Mouse (Mus musculus): ENCODE measurements at regions not wholly inside any gene's neighbourhood (a gene's known extent, or its start where the extent isn't known, plus 50 kb on each side); places are given as distances from the start of the nearest gene placed in this dataset.

DNA sequence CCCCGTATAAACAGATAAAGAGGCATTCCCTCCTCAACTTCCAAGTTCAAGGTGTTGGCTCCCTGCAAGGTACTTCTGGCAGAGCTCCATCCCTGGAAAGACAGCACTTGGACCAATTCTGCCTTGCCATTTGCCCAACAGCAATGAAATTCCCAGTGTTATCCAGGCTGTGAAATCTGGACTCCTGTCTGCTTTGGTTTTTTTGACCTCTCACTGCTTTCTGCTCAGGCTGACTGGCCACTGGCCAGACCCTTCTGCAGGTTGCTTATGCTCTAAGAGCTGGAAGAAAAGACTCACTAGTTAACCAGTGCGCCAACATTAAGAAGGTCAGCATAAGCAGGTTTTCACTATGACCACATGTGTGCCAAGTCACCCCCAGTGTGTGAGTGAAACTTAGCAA is 448.4 kb downstream of the Sorl1 start:
- DNase-seq (ENCODE audit: low read depth): no peak

DNA sequence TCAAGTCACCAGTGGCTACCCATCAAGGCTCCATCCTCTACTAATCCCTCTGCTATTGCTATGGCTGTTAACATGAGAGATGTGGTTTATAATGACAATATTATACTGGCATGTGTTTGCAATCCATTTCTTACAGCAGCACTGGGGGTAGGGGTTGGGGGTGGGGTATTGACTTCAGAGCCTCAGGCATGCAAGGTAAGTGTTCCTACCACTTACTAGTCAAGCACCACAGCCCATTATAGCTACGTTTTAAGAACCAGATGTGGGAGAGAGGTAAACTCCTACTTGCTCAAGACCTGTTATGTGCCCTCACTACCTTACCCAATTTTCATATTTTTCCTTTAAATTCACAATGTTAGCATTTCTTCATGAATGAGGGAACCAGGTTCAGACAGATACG is 451.1 kb downstream of the Sorl1 start:
- no peak for DNase-seq (ENCODE audit: low read depth)

DNA sequence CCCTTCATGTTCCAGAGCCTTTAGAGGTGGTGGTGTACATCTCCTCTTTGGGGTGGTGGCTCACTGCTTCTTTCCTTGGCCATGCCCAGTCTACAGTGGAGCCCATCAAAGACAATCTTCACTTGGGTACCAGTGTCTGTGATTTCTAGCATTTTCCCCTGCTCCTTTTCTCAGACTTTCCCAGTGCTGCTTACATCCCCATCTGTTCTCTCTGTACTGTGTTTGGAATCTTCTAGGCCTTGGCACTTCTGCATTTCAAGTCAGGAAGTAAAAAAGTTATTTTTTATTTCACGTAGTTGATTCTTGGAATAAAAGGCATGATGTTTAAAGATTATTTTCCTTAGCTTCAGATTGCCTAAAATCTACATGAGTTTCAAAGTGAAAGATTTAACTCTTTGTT is 455.4 kb downstream of the Sorl1 start:
- no peak for DNase-seq (ENCODE audit: low read depth)

DNA sequence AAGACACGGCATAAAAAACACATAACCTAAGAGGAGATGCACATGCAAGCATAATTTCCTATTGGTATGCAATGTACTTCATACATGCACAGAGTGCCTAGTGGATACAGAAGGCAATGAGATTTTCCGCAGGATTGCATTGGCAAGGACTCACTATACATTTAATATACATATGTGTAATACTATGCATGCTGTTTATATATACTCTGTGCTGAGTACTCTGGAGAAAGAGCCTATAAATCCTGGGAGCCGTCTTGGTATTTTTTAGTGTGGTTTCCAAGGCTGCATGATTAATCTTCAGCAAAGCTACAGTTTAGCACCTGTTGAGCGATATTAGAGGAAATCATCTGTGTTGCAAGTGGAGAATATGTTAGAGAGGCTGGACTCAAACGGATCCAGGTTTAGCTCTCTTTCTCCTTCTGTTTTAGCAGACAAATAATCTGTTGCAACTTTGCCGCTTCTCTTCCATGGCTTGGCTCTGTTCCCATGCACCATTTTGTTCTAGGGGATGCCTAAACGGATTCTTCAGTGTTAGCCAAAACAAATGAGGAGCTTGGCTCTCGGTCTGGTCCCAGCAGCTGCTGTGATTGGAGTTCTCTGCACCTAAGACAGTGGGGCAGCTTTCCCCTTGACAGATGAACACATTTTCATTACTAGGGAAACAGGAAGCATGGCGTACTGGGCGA is 459.0 kb downstream of the Sorl1 start:
- DNase-seq (ENCODE audit: low read depth): no peak

DNA sequence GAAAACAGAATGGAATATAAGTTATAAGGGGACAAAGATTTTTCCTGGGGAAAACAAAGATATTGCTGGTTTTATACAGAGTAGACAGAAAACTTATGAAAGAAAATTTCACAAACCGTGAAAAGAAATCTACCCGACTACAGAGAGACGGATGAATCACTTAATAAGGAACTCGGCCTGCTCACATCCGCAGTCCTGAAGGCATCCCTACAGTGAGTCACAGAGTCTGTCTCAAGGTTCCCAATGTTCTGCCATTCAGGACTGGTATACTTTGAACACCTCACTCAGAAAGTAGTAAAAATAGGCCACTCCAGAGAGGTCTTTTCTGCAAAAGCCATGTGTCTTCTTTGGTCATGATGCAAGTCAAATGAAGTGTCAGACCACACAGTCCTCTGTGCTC is 463.5 kb downstream of the Sorl1 start:
- DNase-seq (ENCODE audit: low read depth): no peak

DNA sequence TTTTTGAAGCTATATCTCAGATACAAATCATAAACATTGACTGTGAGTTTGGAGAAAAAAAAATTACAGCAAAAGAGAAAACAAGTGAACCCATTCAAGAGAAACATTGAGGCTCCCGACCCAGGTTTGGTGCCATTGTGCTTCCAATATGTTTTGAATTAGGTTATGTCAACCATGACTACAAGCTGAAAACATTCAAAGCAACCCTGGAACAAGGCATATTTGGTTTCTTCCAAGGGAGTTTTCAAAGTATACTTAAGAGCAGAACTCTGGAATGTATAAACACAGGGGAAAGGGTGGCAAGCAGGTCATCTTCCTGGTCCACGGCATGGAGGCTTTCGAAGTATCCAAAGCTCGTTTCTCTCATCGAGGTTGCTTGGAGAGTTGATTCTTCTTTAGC is 464.1 kb downstream of the Sorl1 start:
- no peak for DNase-seq (ENCODE audit: low read depth)

DNA sequence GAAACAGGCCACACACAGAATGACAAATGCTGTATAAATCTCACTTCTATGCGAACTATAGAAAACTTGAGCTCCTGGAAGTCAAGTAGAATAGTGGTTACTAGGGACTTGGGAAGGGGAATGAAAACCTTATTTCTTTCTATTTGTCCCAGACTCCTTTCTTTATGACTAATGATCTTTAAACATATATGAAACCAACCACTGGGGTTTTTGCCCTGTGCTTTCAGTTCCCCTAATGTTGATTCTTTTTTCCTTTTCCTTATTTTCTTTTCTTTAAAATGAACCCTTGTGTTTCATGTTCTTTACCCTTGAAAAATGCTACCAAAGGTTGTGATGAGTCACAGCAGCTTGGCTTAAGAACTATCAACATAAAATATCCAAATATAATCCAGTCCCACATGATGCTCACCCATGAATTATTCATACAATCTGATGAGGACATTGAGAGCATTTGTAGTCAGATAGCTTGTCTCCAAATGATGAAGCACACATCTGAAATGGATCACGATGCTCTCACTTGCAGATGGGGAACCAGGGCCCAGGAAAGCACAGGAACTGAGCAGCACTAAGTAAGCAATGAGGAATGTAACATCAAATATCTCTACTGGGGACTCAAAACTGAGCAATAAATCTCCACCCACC is 470.2 kb upstream of the Ubash3b start:
- no peak for DNase-seq (ENCODE audit: low read depth)

DNA sequence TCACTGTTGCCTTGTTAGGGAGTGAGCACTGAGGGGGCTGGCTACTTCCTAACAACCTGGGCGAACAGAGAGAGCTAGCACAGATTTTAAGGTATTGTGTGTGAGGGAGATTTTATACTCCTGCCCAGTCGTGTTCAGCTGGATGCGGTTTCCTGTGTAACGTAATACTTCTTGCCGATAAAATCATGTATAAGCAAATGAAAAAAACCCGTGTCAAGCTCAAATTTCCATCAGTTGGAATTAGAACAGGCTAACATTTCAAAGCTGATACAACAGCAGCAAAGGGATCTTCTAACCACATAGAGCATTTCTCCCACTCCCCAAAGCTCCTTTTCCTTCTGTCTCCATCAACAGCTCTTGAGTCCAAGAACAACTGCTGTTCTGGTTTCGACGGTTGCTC is 459.8 kb upstream of the Ubash3b start:
- no peak for DNase-seq (ENCODE audit: low read depth)

DNA sequence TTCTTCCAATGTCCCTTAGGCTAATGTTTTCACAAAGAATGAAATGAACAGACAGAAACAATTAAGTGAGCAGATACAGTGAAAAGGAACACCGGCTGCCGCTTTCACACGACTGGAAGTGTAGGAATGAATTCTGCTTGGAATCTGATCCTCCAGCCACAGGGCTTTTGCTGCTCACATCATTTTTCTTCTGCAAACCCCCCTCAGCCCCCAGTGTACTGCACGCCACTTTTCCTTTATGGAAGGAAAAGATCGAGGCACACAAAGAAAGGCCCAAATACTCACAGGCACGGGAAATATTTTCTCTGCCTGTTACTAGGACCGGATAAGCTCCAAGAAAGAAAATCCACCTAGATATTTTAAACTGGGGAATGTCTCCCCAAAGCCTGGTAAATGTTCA is 452.5 kb upstream of the Ubash3b start:
- no peak for DNase-seq (ENCODE audit: low read depth)

DNA sequence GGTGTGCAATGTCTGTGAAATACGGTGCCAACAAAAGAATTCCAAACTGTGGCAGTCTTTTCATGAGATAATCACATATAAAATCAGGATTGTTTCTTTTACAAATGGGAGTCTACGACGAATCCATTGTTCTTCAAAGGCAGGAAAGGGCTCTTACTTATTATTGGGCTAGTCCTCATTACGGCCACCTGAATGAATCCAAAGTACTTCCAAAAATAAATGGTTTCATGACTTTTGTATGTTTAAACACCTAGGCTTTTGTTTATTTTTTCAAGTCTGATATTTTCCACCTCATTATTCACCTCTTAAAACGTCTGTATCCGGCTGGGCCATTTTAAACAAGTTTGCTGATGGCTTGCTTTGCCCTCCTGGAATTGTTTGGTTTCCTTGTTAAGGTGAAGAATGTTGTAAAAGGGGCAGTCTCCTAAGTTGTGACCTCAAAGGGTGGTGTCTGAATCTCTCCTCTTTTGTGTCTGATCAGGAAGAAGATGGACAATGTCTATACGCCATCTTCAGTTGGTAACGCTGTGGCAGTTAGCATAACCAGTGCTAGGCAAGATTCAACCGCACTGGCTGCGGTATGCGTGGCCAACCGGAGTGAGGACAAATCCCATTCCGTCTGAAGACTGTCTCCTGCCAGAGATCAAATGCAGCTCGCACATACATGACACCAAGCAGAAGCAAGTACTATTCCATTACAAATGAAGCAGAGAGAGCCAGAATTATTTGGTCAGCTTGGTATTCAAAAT is 451.5 kb upstream of the Ubash3b start:
- DNase-seq (ENCODE audit: low read depth): no peak

DNA sequence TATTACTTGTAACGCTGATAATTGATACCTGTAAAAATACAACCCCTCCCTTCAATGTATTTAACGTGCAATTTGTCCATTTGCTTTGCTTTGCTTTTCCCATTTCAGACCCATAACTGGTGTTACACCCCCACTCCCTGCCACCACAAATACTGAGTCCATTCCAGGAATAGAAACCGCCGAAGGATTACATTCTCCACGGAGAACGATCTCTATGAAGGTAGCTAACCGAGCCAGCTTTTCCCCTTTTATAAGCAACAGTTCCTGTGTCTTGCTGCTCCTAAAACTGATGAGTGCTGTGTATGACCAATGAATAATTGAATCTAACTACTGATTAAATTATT is 450.9 kb upstream of the Ubash3b start:
- no peak for DNase-seq (ENCODE audit: low read depth)

DNA sequence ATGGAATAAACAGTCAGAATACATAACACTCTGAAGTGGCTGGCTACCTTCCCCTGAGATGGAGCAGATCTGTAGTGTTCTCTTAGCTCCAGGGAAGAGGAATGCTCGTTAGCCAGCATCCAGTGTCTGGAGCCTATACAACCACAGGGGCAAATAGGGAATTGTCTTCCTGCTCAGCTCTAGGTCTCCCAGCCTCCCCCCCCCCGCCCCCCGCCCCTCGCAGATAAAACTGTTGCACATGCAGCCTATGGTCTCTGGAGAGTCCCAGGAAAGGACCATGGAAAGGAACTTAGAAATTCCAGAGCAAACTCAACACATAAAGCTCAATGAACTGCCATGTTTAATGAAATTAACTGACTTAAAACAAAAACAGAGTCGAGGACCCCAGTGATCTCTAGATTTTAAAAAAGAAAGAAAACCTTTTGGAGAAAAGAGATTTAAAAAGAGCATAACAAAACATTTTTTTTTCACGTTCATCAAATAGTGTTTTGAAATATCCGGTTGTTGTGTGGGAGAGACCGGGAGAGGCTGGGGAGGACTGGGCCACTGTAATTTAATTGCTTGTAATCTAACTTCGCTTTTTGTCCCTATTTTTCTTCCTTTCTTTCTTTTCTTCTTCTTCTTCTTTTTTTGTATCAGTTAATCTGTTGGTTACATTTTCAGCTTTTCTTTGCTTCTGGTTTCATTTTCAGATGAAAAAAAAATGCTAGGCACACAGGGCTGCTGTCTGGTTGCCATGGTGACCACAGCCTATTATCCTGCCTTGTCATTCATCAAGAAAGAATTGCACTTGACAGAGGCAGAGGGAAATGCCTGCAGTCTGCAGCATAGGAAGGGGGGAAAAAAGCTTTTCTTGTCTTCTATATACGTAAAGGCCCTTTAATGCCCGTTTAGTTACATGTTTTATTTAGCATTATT is 450.3 kb upstream of the Ubash3b start:
- DNase-seq (ENCODE audit: low read depth): no peak

DNA sequence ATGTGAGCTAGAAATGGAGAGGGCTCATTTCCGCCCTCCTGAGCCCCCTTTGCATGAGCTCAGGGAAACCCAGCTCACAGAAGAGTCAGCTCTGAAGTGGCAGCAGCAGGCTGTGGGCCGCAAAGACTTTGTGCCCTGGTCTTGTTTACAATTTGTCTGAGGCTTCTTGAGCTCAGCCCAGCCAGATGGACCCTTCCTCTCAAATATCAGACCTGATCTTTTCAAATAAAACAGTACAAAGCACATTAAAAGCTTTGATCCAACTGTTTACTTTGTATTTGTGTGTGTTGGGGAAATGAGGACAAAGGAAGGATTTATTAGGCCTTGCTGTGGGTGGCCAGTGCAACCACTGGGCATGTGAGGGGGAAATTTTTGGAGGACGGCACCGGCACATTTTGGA is 448.9 kb upstream of the Ubash3b start:
- DNase-seq (ENCODE audit: low read depth): no peak

DNA sequence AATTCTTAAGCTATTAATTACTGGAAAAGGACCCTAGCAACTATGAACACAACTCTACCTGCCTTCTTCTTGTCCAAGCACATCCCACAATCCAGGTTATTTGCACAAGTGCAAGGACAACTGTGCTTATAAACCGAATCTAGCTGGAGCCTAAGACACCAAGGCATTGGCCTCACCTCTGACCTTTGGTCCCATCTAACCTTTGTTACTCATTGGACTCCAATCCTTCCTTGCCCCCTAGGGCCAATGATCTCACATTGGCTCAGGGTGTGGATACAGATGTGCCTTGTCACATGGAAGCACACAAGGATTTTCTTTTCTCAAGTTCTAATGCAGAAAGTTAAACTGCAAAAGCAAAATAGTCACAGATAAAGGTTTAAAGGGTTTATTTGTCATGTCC is 444.6 kb upstream of the Ubash3b start:
- DNase-seq (ENCODE audit: low read depth): no peak

DNA sequence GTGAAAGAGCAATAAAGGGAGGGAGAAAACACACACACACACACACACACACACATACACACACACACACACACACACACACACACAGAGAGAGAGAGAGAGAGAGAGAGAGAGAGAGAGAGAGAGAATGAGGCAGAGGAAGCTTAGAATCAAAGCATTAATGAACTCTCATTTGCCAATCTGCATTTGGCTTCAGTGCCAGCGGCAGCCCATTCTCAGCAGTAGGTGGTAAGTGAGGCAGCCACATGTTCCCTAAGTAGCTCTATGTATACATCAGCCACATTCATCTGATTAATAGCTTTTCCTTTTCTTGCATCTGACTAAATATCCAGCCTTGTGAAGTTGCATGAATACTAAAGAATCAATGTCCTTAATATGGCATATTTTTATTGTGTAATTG is 443.4 kb upstream of the Ubash3b start:
- no peak for DNase-seq (ENCODE audit: low read depth)

DNA sequence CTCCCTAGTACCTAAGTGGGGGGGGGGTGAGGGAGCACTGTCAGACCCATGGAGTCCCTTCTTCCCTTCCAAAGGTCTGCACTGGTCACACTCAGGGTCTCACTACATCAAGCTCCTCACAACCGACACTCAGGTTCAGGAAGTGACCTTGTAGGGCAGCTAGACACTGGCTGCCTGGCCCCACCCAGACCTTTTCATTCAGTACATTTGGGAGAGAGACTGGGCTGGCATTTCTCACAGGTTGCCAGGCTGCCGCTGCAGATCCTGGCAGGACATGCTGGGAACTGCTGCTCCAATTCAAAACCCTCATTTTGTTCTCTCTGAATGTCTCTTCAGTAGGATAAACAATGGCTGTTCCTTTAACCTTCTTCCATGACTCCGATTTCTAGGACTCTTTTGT is 439.3 kb upstream of the Ubash3b start:
- no peak for DNase-seq (ENCODE audit: low read depth)

DNA sequence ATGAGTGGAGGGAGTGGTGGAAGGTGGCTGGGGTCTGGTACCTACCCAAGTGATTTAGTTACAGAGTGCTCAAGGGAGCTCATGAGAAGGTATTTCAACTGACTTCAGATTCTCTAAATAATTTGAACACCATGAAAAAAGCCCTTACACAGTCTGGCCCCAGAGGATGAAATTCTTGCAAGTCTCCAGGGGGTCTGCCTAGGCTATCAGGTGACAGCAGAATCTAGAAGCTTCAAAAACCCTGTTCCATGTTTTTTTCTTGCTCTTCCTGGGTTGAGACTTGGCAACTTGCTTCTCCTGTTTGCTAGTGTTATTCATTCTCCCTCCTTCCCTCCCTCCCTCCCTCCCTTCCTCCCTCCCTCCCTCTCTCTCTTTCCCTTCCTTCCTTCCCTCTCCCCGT is 438.4 kb upstream of the Ubash3b start:
- DNase-seq (ENCODE audit: low read depth): no peak

DNA sequence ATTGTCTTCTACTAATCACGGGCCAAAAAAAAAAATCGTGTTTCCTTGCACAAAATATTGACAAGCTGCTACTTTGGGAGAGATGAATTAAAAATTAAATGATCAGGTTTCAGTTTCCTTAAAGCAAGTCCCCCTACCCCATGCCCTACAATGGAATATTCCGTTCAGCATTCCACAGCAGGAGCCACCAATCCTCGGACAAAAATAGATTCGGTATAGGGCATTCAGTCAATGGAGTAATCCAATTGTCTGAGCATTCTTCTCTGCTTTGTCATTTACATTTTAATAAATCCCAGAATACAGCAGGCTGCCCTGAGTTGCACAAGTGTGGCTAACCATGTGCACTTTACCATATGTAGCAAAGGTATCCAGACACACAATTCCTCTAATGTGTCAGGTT is 434.3 kb upstream of the Ubash3b start:
- no peak for DNase-seq (ENCODE audit: low read depth)

DNA sequence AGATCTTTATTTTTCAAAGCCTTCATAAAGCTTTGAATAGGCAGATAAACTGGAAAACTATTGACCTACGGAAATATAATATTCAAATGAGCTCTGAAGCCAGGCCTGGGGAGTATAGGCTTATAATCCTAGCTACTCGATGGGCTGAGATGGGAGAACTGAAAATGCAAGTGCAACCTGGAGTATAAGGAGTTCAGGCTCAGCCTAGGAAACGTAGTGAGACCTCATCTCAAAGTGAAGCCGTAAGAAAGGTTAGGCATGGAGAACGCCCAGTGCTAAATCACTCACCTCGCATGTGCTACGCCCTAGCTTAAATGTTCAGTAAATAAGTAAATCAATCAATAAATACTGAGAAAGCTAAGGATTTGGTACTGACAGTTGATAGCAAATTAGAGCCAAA is 432.5 kb upstream of the Ubash3b start:
- no peak for DNase-seq (ENCODE audit: low read depth)

DNA sequence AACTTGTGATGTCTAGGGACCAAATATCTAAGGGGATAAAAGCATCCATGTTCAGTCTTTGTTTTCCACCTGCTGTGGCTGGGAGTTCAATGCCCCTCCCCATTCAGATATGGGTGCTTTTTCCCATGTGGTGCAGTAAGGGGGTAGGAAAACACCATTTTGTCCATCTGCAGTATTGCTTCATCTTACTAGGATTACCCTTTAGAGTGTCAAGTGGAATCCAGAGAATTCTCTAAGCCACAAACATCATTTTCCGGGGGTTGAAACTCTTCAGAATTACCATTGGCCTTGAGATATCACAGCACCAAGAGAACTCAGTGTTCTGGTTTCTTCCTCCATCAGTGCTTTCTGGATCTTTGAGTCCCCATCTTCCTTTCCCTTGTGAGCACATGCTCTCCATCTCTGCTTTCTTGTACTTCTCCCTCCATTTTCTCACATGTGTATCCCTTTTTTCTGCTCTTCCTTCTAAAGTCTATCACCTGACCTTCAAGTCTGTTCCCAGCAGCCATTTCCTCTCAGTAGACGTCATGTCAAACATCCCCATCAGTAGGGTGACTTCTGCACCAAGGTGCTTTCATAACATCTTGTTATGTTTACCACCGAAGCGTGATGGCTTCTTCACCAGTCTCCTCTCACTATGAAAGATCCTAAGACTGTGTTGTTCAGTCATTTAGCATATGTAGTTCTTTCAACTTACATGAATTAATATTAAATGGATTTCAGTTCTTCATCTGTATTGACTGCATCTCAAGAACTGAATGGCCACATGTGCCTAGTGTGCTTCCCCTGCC is 431.6 kb upstream of the Ubash3b start:
- no peak for DNase-seq (ENCODE audit: low read depth)

DNA sequence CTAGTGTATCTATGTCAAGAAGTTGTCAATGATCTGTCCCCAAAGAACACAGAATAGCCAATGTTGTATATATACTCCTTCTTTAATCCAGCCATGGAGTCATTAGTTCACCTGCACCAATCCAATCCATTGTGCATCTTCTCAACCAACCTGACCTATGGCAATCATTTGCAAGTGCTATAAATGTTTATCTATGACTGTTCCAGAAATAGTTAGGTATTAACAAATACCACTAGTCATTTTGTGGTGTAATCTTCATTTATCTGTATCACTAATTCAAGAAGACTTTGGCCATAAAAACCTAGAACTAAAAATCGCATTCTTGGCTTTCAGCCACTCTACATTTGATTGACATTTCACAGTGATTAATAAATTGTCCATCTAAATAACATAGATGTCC is 430.6 kb upstream of the Ubash3b start:
- DNase-seq (ENCODE audit: low read depth): no peak

DNA sequence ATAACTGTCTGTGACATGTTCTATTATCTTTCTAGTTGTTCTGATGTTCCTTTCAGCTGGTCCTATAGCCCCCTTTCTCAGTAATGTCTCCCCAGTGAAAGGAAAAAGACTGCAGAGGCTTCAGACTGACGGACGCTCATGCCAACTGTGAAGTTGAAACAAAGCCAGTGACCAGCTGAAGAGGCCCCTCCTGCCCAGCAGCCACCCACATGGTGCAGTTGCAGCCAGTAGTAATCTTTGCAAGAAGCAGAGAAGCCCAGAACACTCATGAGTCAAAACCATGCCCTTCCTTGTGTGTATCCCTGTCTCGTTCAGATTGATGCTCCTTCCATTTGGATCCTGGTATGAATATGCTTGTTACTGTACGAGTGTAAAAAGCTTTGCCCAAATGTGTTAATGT is 428.7 kb upstream of the Ubash3b start:
- no peak for DNase-seq (ENCODE audit: low read depth)

Measured in naive thymus-derived CD4-positive, alpha-beta T cell, adult 2 months (primary cell).